Mouse (Mus musculus): Measurements from ENCODE around the gene Cdh4. TPM values are rescaled to one million over a fixed set of nuclear protein-coding genes. Genes with fewer than 3 reads are reported as not detected.
A peak's percentile ranks its signal among the peaks of the same experiment; 100 is the strongest.

The Cdh4 gene
- polyA plus RNA-seq, 1 experiment from 2014 or later = 23.0 TPM

GRCm38 (mm10) chr2:179877551-179878215, 435.5 kb downstream of the Cdh4 start:
- WGBS = 77% methylated on average over 9 of the region's 9 CpGs
- H3K36me3 ChIP-seq (ENCODE audit: insufficient read depth, low read length) = 0 out of 2 replicates have a peak, but pooled peaks cover 4% of the 10 kb centered on the region
- H3K4me1 ChIP-seq (ENCODE audit: insufficient read depth, low read length) = no peaks in the 10 kb centered on the region
- H3K4me3 ChIP-seq (ENCODE audit: low read length) = no peak overlapping the region
- ATAC-seq (ENCODE audit: low FRiP score, low TSS enrichment) = no peak
- no peak overlapping the region for H3K27ac ChIP-seq (ENCODE audit: low read length)
- no peaks in the 10 kb centered on the region for H3K9me3 ChIP-seq (ENCODE audit: low read length)
- no peaks in the 10 kb centered on the region for H3K27me3 ChIP-seq (ENCODE audit: insufficient read depth, low read length)
- no peak overlapping the region for H3K4me2 ChIP-seq (replicated peaks; ENCODE audit: low read depth, low read length)
- H3K9ac ChIP-seq (replicated peaks; ENCODE audit: low read length) = no peak overlapping the region

GRCm38 (mm10) chr2:179884561-179884960, 442.3 kb downstream of the Cdh4 start:
- H3K4me1 ChIP-seq (ENCODE audit: insufficient read depth, low read length) = no peaks in the 10 kb centered on the region
- H3K9ac ChIP-seq (replicated peaks; ENCODE audit: low read length) = no peak overlapping the region
- ATAC-seq (ENCODE audit: low FRiP score, low TSS enrichment) = no peak
- no peaks in the 10 kb centered on the region for H3K36me3 ChIP-seq (ENCODE audit: insufficient read depth, low read length)
- no peaks in the 10 kb centered on the region for H3K27me3 ChIP-seq (ENCODE audit: insufficient read depth, low read length)
- WGBS = 32% methylated on average over 7 of the region's 7 CpGs
- no peak overlapping the region for H3K4me3 ChIP-seq (ENCODE audit: low read length)
- no peaks in the 10 kb centered on the region for H3K9me3 ChIP-seq (ENCODE audit: low read length)
- no peak overlapping the region for H3K27ac ChIP-seq (ENCODE audit: low read length)
- H3K4me2 ChIP-seq (replicated peaks; ENCODE audit: low read depth, low read length) = no peak overlapping the region

- Histone ChIP-seq H3K27ac (ENCODE audit: low read length) (no peak overlapping the region), H3K36me3 (ENCODE audit: insufficient read depth, low read length) (no peaks in the 10 kb centered on the region)
- WGBS = 42% methylated on average over 3 of the region's 3 CpGs
These were observed 448.8 kb downstream of the Cdh4 start for GRCm38 (mm10) chr2:179891048-179891447.

GRCm38 (mm10) chr2:179896949-179897348, 454.7 kb downstream of the Cdh4 start:
- Histone ChIP-seq H3K9ac (replicated peaks; ENCODE audit: low read length) (no peak overlapping the region), H3K27me3 (ENCODE audit: insufficient read depth, low read length) (no peaks in the 10 kb centered on the region), H3K4me1 (ENCODE audit: insufficient read depth, low read length) (no peaks in the 10 kb centered on the region), H3K4me3 (ENCODE audit: low read length) (no peak overlapping the region), H3K9me3 (ENCODE audit: low read length) (no peaks in the 10 kb centered on the region), H3K4me2 (replicated peaks; ENCODE audit: low read depth, low read length) (no peak overlapping the region), H3K36me3 (ENCODE audit: insufficient read depth, low read length) (no peaks in the 10 kb centered on the region), H3K27ac (ENCODE audit: low read length) (no peak overlapping the region)
- ATAC-seq (ENCODE audit: low FRiP score, low TSS enrichment) = no peak
- WGBS = 83% methylated on average over 2 of the region's 2 CpGs

More at GRCm38 (mm10) chr2:179891048-179891447, 448.8 kb downstream of the Cdh4 start:
- H3K27me3 ChIP-seq (ENCODE audit: insufficient read depth, low read length) = no peaks in the 10 kb centered on the region
- ATAC-seq (ENCODE audit: low FRiP score, low TSS enrichment) = peak; percentile 20; the same call in 1 of the 2 replicates
- no peak overlapping the region for H3K9ac ChIP-seq (replicated peaks; ENCODE audit: low read length)
- H3K4me3 ChIP-seq (ENCODE audit: low read length) = no peak overlapping the region
- H3K9me3 ChIP-seq (ENCODE audit: low read length) = no peaks in the 10 kb centered on the region
- no peaks in the 10 kb centered on the region for H3K4me1 ChIP-seq (ENCODE audit: insufficient read depth, low read length)
- H3K4me2 ChIP-seq (replicated peaks; ENCODE audit: low read depth, low read length) = no peak overlapping the region

- Histone ChIP-seq H3K27ac (ENCODE audit: low read length) (no peak overlapping the region), H3K4me3 (ENCODE audit: low read length) (no peak overlapping the region), H3K9me3 (ENCODE audit: low read length) (no peaks in the 10 kb centered on the region), H3K4me1 (ENCODE audit: insufficient read depth, low read length) (peaks cover 12% of the 10 kb centered on the region; the same call in 1 of the 2 replicates), H3K9ac (replicated peaks; ENCODE audit: low read length) (no peak overlapping the region), H3K36me3 (ENCODE audit: insufficient read depth, low read length) (peaks cover 22% of the 10 kb centered on the region), H3K27me3 (ENCODE audit: insufficient read depth, low read length) (no peaks in the 10 kb centered on the region), H3K4me2 (replicated peaks; ENCODE audit: low read depth, low read length) (no peak overlapping the region)
- ATAC-seq (ENCODE audit: low FRiP score, low TSS enrichment) = peak; percentile 40; the same call in 1 of the 2 replicates
- 30% methylated on average over 12 of the region's 12 CpGs for WGBS
These were observed 470.7 kb downstream of the Cdh4 start for GRCm38 (mm10) chr2:179912911-179913310.

- no peak for ATAC-seq (ENCODE audit: low FRiP score, low TSS enrichment)
- Histone ChIP-seq H3K4me1 (ENCODE audit: insufficient read depth, low read length) (peaks cover 12% of the 10 kb centered on the region; the same call in 1 of the 2 replicates), H3K36me3 (ENCODE audit: insufficient read depth, low read length) (peaks cover 22% of the 10 kb centered on the region), H3K9ac (replicated peaks; ENCODE audit: low read length) (no peak overlapping the region), H3K27me3 (ENCODE audit: insufficient read depth, low read length) (no peaks in the 10 kb centered on the region), H3K27ac (ENCODE audit: low read length) (no peak overlapping the region), H3K9me3 (ENCODE audit: low read length) (no peaks in the 10 kb centered on the region), H3K4me3 (ENCODE audit: low read length) (no peak overlapping the region), H3K4me2 (replicated peaks; ENCODE audit: low read depth, low read length) (no peak overlapping the region)
- 67% methylated on average over 15 of the region's 15 CpGs for WGBS
These were observed 471.1 kb downstream of the Cdh4 start for GRCm38 (mm10) chr2:179913349-179913748.

GRCm38 (mm10) chr2:179914246-179914645, 472.0 kb downstream of the Cdh4 start:
- WGBS = 64% methylated on average over 2 of the region's 2 CpGs
- H3K27me3 ChIP-seq (ENCODE audit: insufficient read depth, low read length) = no peaks in the 10 kb centered on the region
- peaks cover 12% of the 10 kb centered on the region; the same call in 1 of the 2 replicates for H3K4me1 ChIP-seq (ENCODE audit: insufficient read depth, low read length)
- no peak for ATAC-seq (ENCODE audit: low FRiP score, low TSS enrichment)
- no peak overlapping the region for H3K4me2 ChIP-seq (replicated peaks; ENCODE audit: low read depth, low read length)
- no peak overlapping the region for H3K9ac ChIP-seq (replicated peaks; ENCODE audit: low read length)
- no peak overlapping the region for H3K27ac ChIP-seq (ENCODE audit: low read length)
- no peak overlapping the region for H3K4me3 ChIP-seq (ENCODE audit: low read length)
- peaks cover 22% of the 10 kb centered on the region for H3K36me3 ChIP-seq (ENCODE audit: insufficient read depth, low read length)
- no peaks in the 10 kb centered on the region for H3K9me3 ChIP-seq (ENCODE audit: low read length)

- peaks cover 12% of the 10 kb centered on the region; the same call in 1 of the 2 replicates for H3K4me1 ChIP-seq (ENCODE audit: insufficient read depth, low read length)
- peak; percentile 53 for ATAC-seq (ENCODE audit: low FRiP score, low TSS enrichment)
- no peak overlapping the region for H3K9ac ChIP-seq (replicated peaks; ENCODE audit: low read length)
- H3K9me3 ChIP-seq (ENCODE audit: low read length) = no peaks in the 10 kb centered on the region
- no peaks in the 10 kb centered on the region for H3K27me3 ChIP-seq (ENCODE audit: insufficient read depth, low read length)
- peaks cover 31% of the 10 kb centered on the region for H3K36me3 ChIP-seq (ENCODE audit: insufficient read depth, low read length)
- no peak overlapping the region for H3K4me3 ChIP-seq (ENCODE audit: low read length)
- 23% methylated on average over 5 of the region's 5 CpGs for WGBS
- H3K27ac ChIP-seq (ENCODE audit: low read length) = no peak overlapping the region
- H3K4me2 ChIP-seq (replicated peaks; ENCODE audit: low read depth, low read length) = no peak overlapping the region
These were observed 474.8 kb downstream of the Cdh4 start for GRCm38 (mm10) chr2:179916877-179917673.

- WGBS = 71% methylated on average over 4 of the region's 4 CpGs
- no peak overlapping the region for H3K4me3 ChIP-seq (ENCODE audit: low read length)
- no peaks in the 10 kb centered on the region for H3K4me1 ChIP-seq (ENCODE audit: insufficient read depth, low read length)
- H3K9ac ChIP-seq (replicated peaks; ENCODE audit: low read length) = no peak overlapping the region
- peaks cover 51% of the 10 kb centered on the region for H3K36me3 ChIP-seq (ENCODE audit: insufficient read depth, low read length)
- no peaks in the 10 kb centered on the region for H3K27me3 ChIP-seq (ENCODE audit: insufficient read depth, low read length)
- H3K27ac ChIP-seq (ENCODE audit: low read length) = no peak overlapping the region
- no peak for ATAC-seq (ENCODE audit: low FRiP score, low TSS enrichment)
- no peaks in the 10 kb centered on the region for H3K9me3 ChIP-seq (ENCODE audit: low read length)
- H3K4me2 ChIP-seq (replicated peaks; ENCODE audit: low read depth, low read length) = no peak overlapping the region
These were observed 477.8 kb downstream of the Cdh4 start for GRCm38 (mm10) chr2:179920042-179920441.

Data from kidney, embryonic 16.5 days (tissue).